Mouse (Mus musculus): ENCODE data around the gene Farp1.

The Farp1 gene

GRCm38 (mm10) chr14:121220040-121220322 lies 185.0 kb downstream of the Farp1 start:
- no peak for DNase-seq (ENCODE audit: low spot score)

- peak; percentile 67 for DNase-seq (ENCODE audit: low spot score)
These were observed 185.7 kb downstream of the Farp1 start for GRCm38 (mm10) chr14:121220723-121221122.

- no peak for DNase-seq (ENCODE audit: low spot score)
These were observed 190.8 kb downstream of the Farp1 start for GRCm38 (mm10) chr14:121225804-121226203.

- DNase-seq (ENCODE audit: low spot score): no peak
These were observed 194.2 kb downstream of the Farp1 start for GRCm38 (mm10) chr14:121229036-121229773.

GRCm38 (mm10) chr14:121231232-121231631 lies 196.2 kb downstream of the Farp1 start:
- no peak for DNase-seq (ENCODE audit: low spot score)

- no peak for DNase-seq (ENCODE audit: low spot score)
These were observed 199.8 kb downstream of the Farp1 start for GRCm38 (mm10) chr14:121234741-121235307.

GRCm38 (mm10) chr14:121236736-121237135 lies 201.7 kb downstream of the Farp1 start:
- DNase-seq (ENCODE audit: low spot score): no peak

GRCm38 (mm10) chr14:121238727-121239126 lies 203.7 kb downstream of the Farp1 start:
- no peak for DNase-seq (ENCODE audit: low spot score)

GRCm38 (mm10) chr14:121239386-121239785 lies 204.4 kb downstream of the Farp1 start:
- DNase-seq (ENCODE audit: low spot score): no peak

- no peak for DNase-seq (ENCODE audit: low spot score)
These were observed 209.1 kb downstream of the Farp1 start for GRCm38 (mm10) chr14:121244104-121244503.

GRCm38 (mm10) chr14:121246048-121246731 lies 211.2 kb downstream of the Farp1 start:
- DNase-seq (ENCODE audit: low spot score): no peak

- peak; percentile 29 for DNase-seq (ENCODE audit: low spot score)
These were observed 212.3 kb downstream of the Farp1 start for GRCm38 (mm10) chr14:121247287-121247686.

GRCm38 (mm10) chr14:121248346-121248745 lies 213.3 kb downstream of the Farp1 start:
- DNase-seq (ENCODE audit: low spot score): no peak

GRCm38 (mm10) chr14:121251099-121251498 lies 216.1 kb downstream of the Farp1 start:
- no peak for DNase-seq (ENCODE audit: low spot score)

GRCm38 (mm10) chr14:121251708-121252107 lies 216.7 kb downstream of the Farp1 start:
- no peak for DNase-seq (ENCODE audit: low spot score)

- DNase-seq (ENCODE audit: low spot score): no peak
These were observed 217.5 kb downstream of the Farp1 start for GRCm38 (mm10) chr14:121252542-121252941.

- DNase-seq (ENCODE audit: low spot score): no peak
These were observed 219.9 kb downstream of the Farp1 start for GRCm38 (mm10) chr14:121254869-121255268.

- no peak for DNase-seq (ENCODE audit: low spot score)
These were observed 220.5 kb downstream of the Farp1 start for GRCm38 (mm10) chr14:121255469-121255868.

- DNase-seq (ENCODE audit: low spot score): no peak
These were observed 221.9 kb downstream of the Farp1 start for GRCm38 (mm10) chr14:121256896-121257295.

- DNase-seq (ENCODE audit: low spot score): no peak
These were observed 224.3 kb downstream of the Farp1 start for GRCm38 (mm10) chr14:121259332-121259731.

- peak; percentile 83 for DNase-seq (ENCODE audit: low spot score)
These were observed 224.8 kb downstream of the Farp1 start for GRCm38 (mm10) chr14:121259789-121260188.

GRCm38 (mm10) chr14:121261229-121261879 lies 226.4 kb downstream of the Farp1 start:
- no peak for DNase-seq (ENCODE audit: low spot score)

- no peak for DNase-seq (ENCODE audit: low spot score)
These were observed 227.6 kb downstream of the Farp1 start for GRCm38 (mm10) chr14:121262606-121263005.

Data from retina, embryonic 14.5 days (tissue).